Mouse (Mus musculus) bone marrow macrophage, adult 2 months (primary cell): ENCODE measurements around the gene Krt31.

Experiments
- CTCF ChIP-seq: IDR thresholded peaks from 2 replicates; pipeline ENCODE4 v1.5.1; 2012; ENCODE audit warnings: low read depth, mild to moderate bottlenecking, low read length, moderate library complexity
- POLR2A ChIP-seq: IDR thresholded peaks from 2 replicates; pipeline ENCODE4 v1.6.1; 2012; ENCODE audit warnings: mild to moderate bottlenecking, low read depth, low read length, borderline replicate concordance

GRCm38 (mm10) chr11:100021438-100021837, 28.9 kb downstream of the Krt31 start:
- TF ChIP-seq POLR2A (no peak), CTCF (no peak)
